Mouse (Mus musculus) embryonic facial prominence, embryonic 10.5 days (tissue): Measurements from ENCODE around the gene Fam98c. TPM values are rescaled to one million over a fixed set of nuclear protein-coding genes. Genes with fewer than 3 reads are reported as not detected.
A peak's percentile ranks its signal among the peaks of the same experiment; 100 is the strongest.

Experiments used
- DNase-seq: peaks from one replicate; pipeline ENCODE4 v3.0.0-alpha.2; 2017; ENCODE audit warnings: low spot score
- H3K27ac ChIP-seq: fragments of 300-500 bp; sonication (generic); replicated peaks from 2 replicates; pipeline ENCODE4 v1.5.1; 2016; ENCODE audit warnings: mild to moderate bottlenecking
- H3K27me3 ChIP-seq: fragments of 300-500 bp; sonication (generic); replicated peaks from 2 replicates; pipeline ENCODE4 v1.6.1; 2016; ENCODE audit warnings: low read depth, mild to moderate bottlenecking; ENCODE audit not compliant: poor library complexity, severe bottlenecking
- H3K36me3 ChIP-seq: fragments of 300-500 bp; sonication (generic); replicated peaks from 2 replicates; pipeline ENCODE4 v1.6.1; 2016; ENCODE audit warnings: mild to moderate bottlenecking, moderate library complexity
- H3K4me1 ChIP-seq: fragments of 300-500 bp; sonication (generic); 2 replicates; pipeline ENCODE4 v1.6.1; 2016
- H3K4me3 ChIP-seq: fragments of 300-500 bp; sonication (generic); 2 replicates; pipeline ENCODE4 v1.5.1; 2016; ENCODE audit warnings: mild to moderate bottlenecking, moderate library complexity
- H3K9me3 ChIP-seq: fragments of 300-500 bp; sonication (generic); 2 replicates; pipeline ENCODE4 v1.6.1; 2016; ENCODE audit warnings: mild to moderate bottlenecking
- WGBS: fragments of 180-500 bp; shearing (Covaris S2); methylation state at CpG from one replicate; pipeline ENCODE4 v1.1.7; 2016; 5-methylcytosine and 5-hydroxymethylcytosine counted together
- polyA plus RNA-seq: library from polyadenylated mRNA; unstranded; fragments of >200 nt; fragmentation: Nextera tagmentation; extraction: Ambion mirVana; gene quantifications from 2 replicates; pipeline ENCODE4 v1.2.1, GENCODE M21; 2016

The Fam98c gene
- polyA plus RNA-seq, 1 experiment from 2014 or later: 12.3 TPM

GRCm38 (mm10) chr7:29170066-29170754 is 14.2 kb upstream of the Fam98c start, which contains the start of the genes Ggn and Spred3:
Gene Ggn (plus strand): TSS chr7:29170210.
Gene Spred3 (minus strand): TSS chr7:29170411.
- DNase-seq: peak; percentile 71
- Histone ChIP-seq H3K27ac (peak within 1 kb of the TSS; percentile 90), H3K27me3 (peaks cover 74% of the 10 kb centered on the region), H3K9me3 (no peaks in the 10 kb centered on the region), H3K36me3 (peaks cover 33% of the 10 kb centered on the region), H3K4me1 (peaks cover 65% of the 10 kb centered on the region), H3K4me3 (peak within 1 kb of the TSS; percentile 84)
- WGBS: under 1% methylated on average over 30 of the region's 30 CpGs

- peak overlapping the region; percentile 90 for H3K27ac ChIP-seq
- no peaks in the 10 kb centered on the region for H3K9me3 ChIP-seq
- peak overlapping the region; percentile 84 for H3K4me3 ChIP-seq
- DNase-seq: peak; percentile 90
- peaks cover 31% of the 10 kb centered on the region for H3K36me3 ChIP-seq
- peaks cover 65% of the 10 kb centered on the region for H3K4me1 ChIP-seq
- H3K27me3 ChIP-seq: peaks cover 66% of the 10 kb centered on the region
- WGBS: under 1% methylated on average over 38 of the region's 39 CpGs
These were observed 13.4 kb upstream of the Fam98c start for GRCm38 (mm10) chr7:29169231-29170065.

GRCm38 (mm10) chr7:29168791-29169230 is 12.8 kb upstream of the Fam98c start:
- peak; percentile 65 for DNase-seq
- Histone ChIP-seq H3K36me3 (peaks cover 25% of the 10 kb centered on the region), H3K27me3 (peaks cover 60% of the 10 kb centered on the region), H3K27ac (peak overlapping the region; percentile 90), H3K4me3 (peak overlapping the region; percentile 84), H3K9me3 (no peaks in the 10 kb centered on the region), H3K4me1 (peaks cover 65% of the 10 kb centered on the region)
- WGBS: under 1% methylated on average over 14 of the region's 14 CpGs

- peak overlapping the region; percentile 90 for H3K27ac ChIP-seq
- no peaks in the 10 kb centered on the region for H3K9me3 ChIP-seq
- no peak for DNase-seq
- H3K4me3 ChIP-seq: peak overlapping the region; percentile 84
- H3K4me1 ChIP-seq: peaks cover 64% of the 10 kb centered on the region
- peaks cover 54% of the 10 kb centered on the region for H3K27me3 ChIP-seq
- 1% methylated on average over 10 of the region's 10 CpGs for WGBS
- peaks cover 19% of the 10 kb centered on the region for H3K36me3 ChIP-seq
These were observed 12.2 kb upstream of the Fam98c start for GRCm38 (mm10) chr7:29168121-29168695.

- 9% methylated on average over 19 of the region's 19 CpGs for WGBS
- Histone ChIP-seq H3K4me1 (peaks cover 64% of the 10 kb centered on the region), H3K4me3 (peak overlapping the region; percentile 84), H3K27me3 (peaks cover 48% of the 10 kb centered on the region), H3K36me3 (peaks cover 15% of the 10 kb centered on the region), H3K9me3 (no peaks in the 10 kb centered on the region), H3K27ac (peak overlapping the region; percentile 90; the same call in 1 of the 2 replicates)
- no peak for DNase-seq
These were observed 11.6 kb upstream of the Fam98c start for GRCm38 (mm10) chr7:29167656-29168055.

- Histone ChIP-seq H3K27me3 (peaks cover 51% of the 10 kb centered on the region), H3K4me1 (peaks cover 35% of the 10 kb centered on the region), H3K4me3 (peak overlapping the region; percentile 16; the same call in 1 of the 2 replicates), H3K27ac (no peak overlapping the region), H3K36me3 (peaks cover 32% of the 10 kb centered on the region), H3K9me3 (no peaks in the 10 kb centered on the region)
- 23% methylated on average over 9 of the region's 9 CpGs for WGBS
- DNase-seq: peak; percentile 72
These were observed 6.9 kb upstream of the Fam98c start for GRCm38 (mm10) chr7:29162750-29163525.

GRCm38 (mm10) chr7:29162294-29162693 is 6.3 kb upstream of the Fam98c start:
- H3K27me3 ChIP-seq: peaks cover 51% of the 10 kb centered on the region
- WGBS: 80% methylated on average over 5 of the region's 5 CpGs

GRCm38 (mm10) chr7:29158264-29158663 is 2.2 kb upstream of the Fam98c start:
- no peak for DNase-seq
- Histone ChIP-seq H3K27me3 (peaks cover 49% of the 10 kb centered on the region), H3K36me3 (peaks cover 26% of the 10 kb centered on the region), H3K4me3 (no peak overlapping the region), H3K27ac (no peak overlapping the region), H3K9me3 (no peaks in the 10 kb centered on the region), H3K4me1 (peaks cover 37% of the 10 kb centered on the region)
- under 1% methylated on average over 5 of the region's 5 CpGs for WGBS

More at GRCm38 (mm10) chr7:29162294-29162693, 6.3 kb upstream of the Fam98c start:
- H3K4me3 ChIP-seq: peak overlapping the region; percentile 16; the same call in 1 of the 2 replicates
- peaks cover 32% of the 10 kb centered on the region for H3K36me3 ChIP-seq
- no peak for DNase-seq
- no peaks in the 10 kb centered on the region for H3K9me3 ChIP-seq
- peaks cover 28% of the 10 kb centered on the region for H3K4me1 ChIP-seq
- no peak overlapping the region for H3K27ac ChIP-seq

GRCm38 (mm10) chr7:29155196-29155837 is 717 bp downstream of the Fam98c start:
- Histone ChIP-seq H3K4me1 (peaks cover 21% of the 10 kb centered on the region), H3K27ac (peak overlapping the region; percentile 83), H3K4me3 (peak overlapping the region; percentile 74), H3K9me3 (no peaks in the 10 kb centered on the region), H3K36me3 (peaks cover 6% of the 10 kb centered on the region; the same call in 1 of the 2 replicates), H3K27me3 (peaks cover 37% of the 10 kb centered on the region)
- DNase-seq: peak; percentile 91
- 7% methylated on average over 37 of the region's 37 CpGs for WGBS

GRCm38 (mm10) chr7:29154018-29154720 is 1.9 kb downstream of the Fam98c start:
- peaks cover 20% of the 10 kb centered on the region for H3K4me1 ChIP-seq
- no peaks in the 10 kb centered on the region for H3K9me3 ChIP-seq
- no peak for DNase-seq
- H3K27me3 ChIP-seq: peaks cover 25% of the 10 kb centered on the region
- H3K36me3 ChIP-seq: peaks cover 6% of the 10 kb centered on the region; the same call in 1 of the 2 replicates
- 96% methylated on average over 14 of the region's 14 CpGs for WGBS
- no peak overlapping the region for H3K27ac ChIP-seq
- H3K4me3 ChIP-seq: no peak overlapping the region

- Histone ChIP-seq H3K27ac (no peak overlapping the region), H3K36me3 (peaks cover 6% of the 10 kb centered on the region; the same call in 1 of the 2 replicates)
- WGBS: 72% methylated on average over 10 of the region's 10 CpGs
These were observed 4.5 kb downstream of the Fam98c start for GRCm38 (mm10) chr7:29151486-29151885.

More at GRCm38 (mm10) chr7:29151486-29151885, 4.5 kb downstream of the Fam98c start:
- Histone ChIP-seq H3K4me1 (peaks cover 22% of the 10 kb centered on the region), H3K9me3 (no peaks in the 10 kb centered on the region), H3K4me3 (no peak overlapping the region), H3K27me3 (0 out of 2 replicates have a peak, but pooled peaks cover 5% of the 10 kb centered on the region)
- DNase-seq: no peak
